Mouse (Mus musculus) heart, embryonic 16.5 days (tissue): ENCODE results near the gene Pkd1. TPM values are rescaled to one million over a fixed set of nuclear protein-coding genes. Genes with fewer than 3 reads are reported as not detected.
A peak's percentile ranks its signal among the peaks of the same experiment; 100 is the strongest.

ENCODE experiments used
- ATAC-seq: fragments of 200-750 bp; cut with Nextera tagmentation; replicated peaks from 2 replicates; pipeline ENCODE4 v1.8.0; 2017; ENCODE audit warnings: moderate number of reproducible peaks; ENCODE audit not compliant: insufficient read depth, low FRiP score; ENCODE audit errors: extremely low read depth
- H3K27ac ChIP-seq: fragments of 300-500 bp; sonication (generic); 2 replicates; pipeline ENCODE4 v1.5.1; 2014; ENCODE audit warnings: mild to moderate bottlenecking, low read length, control low read depth, moderate library complexity
- H3K27me3 ChIP-seq: fragments of 300-500 bp; sonication (generic); 2 replicates; pipeline ENCODE4 v1.6.1; 2014; ENCODE audit warnings: low read length, mixed read lengths; ENCODE audit not compliant: control insufficient read depth, insufficient read depth
- H3K36me3 ChIP-seq: fragments of 300-500 bp; sonication (generic); 2 replicates; pipeline ENCODE4 v1.6.1; 2014; ENCODE audit not compliant: control insufficient read depth, insufficient read depth
- H3K4me1 ChIP-seq: fragments of 300-500 bp; sonication (generic); 2 replicates; pipeline ENCODE4 v1.6.1; 2014; ENCODE audit warnings: low read length, mixed read lengths; ENCODE audit not compliant: control insufficient read depth, insufficient read depth
- H3K4me2 ChIP-seq: fragments of 300-500 bp; sonication (generic); 2 replicates; pipeline ENCODE4 v1.6.1; 2014; ENCODE audit warnings: low read depth, mild to moderate bottlenecking, control low read depth, low read length
- H3K4me3 ChIP-seq: fragments of 300-500 bp; sonication (generic); 2 replicates; pipeline ENCODE4 v1.5.1; 2014; ENCODE audit warnings: mild to moderate bottlenecking, control low read depth, low read length
- H3K9ac ChIP-seq: fragments of 300-500 bp; sonication (generic); 2 replicates; pipeline ENCODE4 v1.6.1; 2014; ENCODE audit warnings: low read length, control low read depth
- H3K9me3 ChIP-seq: fragments of 300-500 bp; sonication (generic); replicated peaks from 2 replicates; pipeline ENCODE4 v1.6.1; 2016; ENCODE audit warnings: low read length; ENCODE audit not compliant: control insufficient read depth
- WGBS: fragments of 180-500 bp; shearing (Covaris S2); extraction: QIAGEN DNeasy Blood & Tissue Kit; methylation state at CpG from one replicate; pipeline ENCODE4 v1.1.7; 2014; 5-methylcytosine and 5-hydroxymethylcytosine counted together
- polyA plus RNA-seq: library from polyadenylated mRNA; unstranded; fragments of >200 nt; fragmentation: Nextera tagmentation; extraction: Ambion mirVana; gene quantifications from 2 replicates; pipeline ENCODE4 v1.2.1, GENCODE M21; 2015

The Pkd1 gene
- polyA plus RNA-seq, 1 experiment from 2014 or later = 18.4 TPM

- H3K27ac ChIP-seq = peak overlapping the region; percentile 73
- 78% methylated on average over 24 of the region's 24 CpGs for WGBS
- peak overlapping the region; percentile 9; the same call in 1 of the 2 replicates for H3K4me3 ChIP-seq
- H3K9ac ChIP-seq = no peak overlapping the region
- H3K36me3 ChIP-seq = peaks cover 34% of the 10 kb centered on the region
- H3K4me1 ChIP-seq = no peaks in the 10 kb centered on the region
- H3K9me3 ChIP-seq = no peaks in the 10 kb centered on the region
- peak overlapping the region; percentile 45; the same call in 1 of the 2 replicates for H3K4me2 ChIP-seq
- no peaks in the 10 kb centered on the region for H3K27me3 ChIP-seq
- peak; percentile 68 for ATAC-seq
Measured at GRCm38 (mm10) chr17:24514270-24515257, 35.1 kb upstream of the Pkd1 start.

- ATAC-seq = no peak
- Histone ChIP-seq H3K27me3 (no peaks in the 10 kb centered on the region), H3K4me2 (no peak overlapping the region), H3K4me1 (peaks cover 6% of the 10 kb centered on the region), H3K9ac (no peak overlapping the region), H3K9me3 (no peaks in the 10 kb centered on the region), H3K36me3 (peaks cover 9% of the 10 kb centered on the region; the same call in 1 of the 2 replicates), H3K4me3 (no peak overlapping the region), H3K27ac (no peak overlapping the region)
- WGBS = 77% methylated on average over 4 of the region's 4 CpGs
Measured at GRCm38 (mm10) chr17:24520450-24520849, 29.2 kb upstream of the Pkd1 start.

- Histone ChIP-seq H3K4me1 (peaks cover 27% of the 10 kb centered on the region), H3K9me3 (no peaks in the 10 kb centered on the region), H3K4me2 (0 out of 2 replicates have a peak overlapping the region, but pooled peaks have one; percentile 10), H3K27ac (peak overlapping the region; percentile 77), H3K4me3 (no peak overlapping the region), H3K36me3 (no peaks in the 10 kb centered on the region; the same call in 1 of the 2 replicates), H3K27me3 (no peaks in the 10 kb centered on the region), H3K9ac (0 out of 2 replicates have a peak overlapping the region, but pooled peaks have one; percentile 24)
- no peak for ATAC-seq
- WGBS = 42% methylated on average over 2 of the region's 2 CpGs
Measured at GRCm38 (mm10) chr17:24524734-24525133, 24.9 kb upstream of the Pkd1 start.

- Histone ChIP-seq H3K27ac (peak overlapping the region; percentile 84), H3K9me3 (no peaks in the 10 kb centered on the region), H3K36me3 (no peaks in the 10 kb centered on the region), H3K4me1 (peaks cover 35% of the 10 kb centered on the region), H3K4me3 (peak overlapping the region; percentile 91), H3K9ac (peak overlapping the region; percentile 93), H3K4me2 (peak overlapping the region; percentile 77), H3K27me3 (no peaks in the 10 kb centered on the region)
- no peak for ATAC-seq
- WGBS = under 1% methylated on average over 18 of the region's 19 CpGs
Measured at GRCm38 (mm10) chr17:24527315-24527714, 22.3 kb upstream of the Pkd1 start.

GRCm38 (mm10) chr17:24527723-24528559, 21.7 kb upstream of the Pkd1 start, which contains the start of gene Traf7:
Gene Traf7 (minus strand): TSS chr17:24527938.
- peak; percentile 97 for ATAC-seq
- H3K27me3 ChIP-seq = no peaks in the 10 kb centered on the region
- peak within 1 kb of the TSS; percentile 91 for H3K4me3 ChIP-seq
- peak within 1 kb of the TSS; percentile 85 for H3K27ac ChIP-seq
- H3K9me3 ChIP-seq = no peaks in the 10 kb centered on the region
- peak within 1 kb of the TSS; percentile 89 for H3K4me2 ChIP-seq
- under 1% methylated on average over 40 of the region's 40 CpGs for WGBS
- no peaks in the 10 kb centered on the region for H3K36me3 ChIP-seq
- peaks cover 37% of the 10 kb centered on the region for H3K4me1 ChIP-seq
- peak within 1 kb of the TSS; percentile 93 for H3K9ac ChIP-seq

- Histone ChIP-seq H3K4me2 (peak overlapping the region; percentile 89), H3K9me3 (no peaks in the 10 kb centered on the region), H3K27me3 (no peaks in the 10 kb centered on the region), H3K36me3 (no peaks in the 10 kb centered on the region), H3K27ac (peak overlapping the region; percentile 85), H3K4me3 (peak overlapping the region; percentile 78), H3K9ac (peak overlapping the region; percentile 76), H3K4me1 (peaks cover 41% of the 10 kb centered on the region)
- WGBS = under 1% methylated on average over 8 of the region's 8 CpGs
- ATAC-seq = no peak
Measured at GRCm38 (mm10) chr17:24528560-24528918, 21.1 kb upstream of the Pkd1 start.

- WGBS = 1% methylated on average over 4 of the region's 4 CpGs
- Histone ChIP-seq H3K9ac (peak overlapping the region; percentile 76), H3K4me2 (peak overlapping the region; percentile 89), H3K9me3 (no peaks in the 10 kb centered on the region), H3K36me3 (no peaks in the 10 kb centered on the region), H3K4me3 (peak overlapping the region; percentile 78), H3K27ac (peak overlapping the region; percentile 85), H3K4me1 (peaks cover 41% of the 10 kb centered on the region), H3K27me3 (no peaks in the 10 kb centered on the region)
- no peak for ATAC-seq
Measured at GRCm38 (mm10) chr17:24529007-24529451, 20.6 kb upstream of the Pkd1 start.

GRCm38 (mm10) chr17:24529883-24530282, 19.8 kb upstream of the Pkd1 start:
- no peak overlapping the region for H3K27ac ChIP-seq
- H3K4me1 ChIP-seq = peaks cover 41% of the 10 kb centered on the region
- no peaks in the 10 kb centered on the region for H3K27me3 ChIP-seq
- ATAC-seq = no peak
- H3K9ac ChIP-seq = peak overlapping the region; percentile 76; the same call in 1 of the 2 replicates
- WGBS = 31% methylated on average over 5 of the region's 5 CpGs
- H3K9me3 ChIP-seq = no peaks in the 10 kb centered on the region
- peak overlapping the region; percentile 89 for H3K4me2 ChIP-seq
- H3K4me3 ChIP-seq = peak overlapping the region; percentile 78
- H3K36me3 ChIP-seq = no peaks in the 10 kb centered on the region
